Comparison of ENCODE assay signal across 22 mouse cellular contexts in genomic region chr8:71403107-71403885, GRCm38 (mm10). TPM values are rescaled to one million over a fixed set of nuclear protein-coding genes. Genes with fewer than 3 reads are reported as not detected.
DNase-seq lines count a peak whose midpoint lies in the region; ATAC-seq and TF ChIP-seq lines count a peak whose summit lies in the region.
"Had no signal": no experiment of that assay in that cellular context is flagged by ENCODE, and none has a peak within 500 bp of the region (broad histone marks: within the 10 kb centered on the region; RNA-seq: fewer than 3 reads in every experiment).

No protein-coding gene starts in this region.

- TF ChIP-seq POLR2A in small intestine, adult 2 months (IDR thresholded peaks at IDR 0.05; ENCODE audit: low read depth, low read length): no peak

- peaks cover 30% of the 10 kb centered on the region for H3K36me3 ChIP-seq in liver, postnatal 0 days (replicated peaks; ENCODE audit: insufficient read depth, low read length)
- peaks cover 9% of the 10 kb centered on the region for H3K36me3 ChIP-seq in intestine, embryonic 16.5 days (ENCODE audit: control insufficient read depth, insufficient read depth, low read length)
- peaks cover 9% of the 10 kb centered on the region for H3K36me3 ChIP-seq in small intestine, adult 2 months (ENCODE audit: control insufficient read depth, insufficient read depth, low read length)

- H3K27me3 ChIP-seq in liver, postnatal 0 days (ENCODE audit: insufficient read depth, low read length): no peaks in the 10 kb centered on the region
- H3K27me3 ChIP-seq in intestine, embryonic 16.5 days (replicated peaks; ENCODE audit: control insufficient read depth, insufficient read depth, low read length): no peaks in the 10 kb centered on the region
- no peaks in the 10 kb centered on the region for H3K27me3 ChIP-seq in small intestine, adult 2 months (ENCODE audit: control insufficient read depth, insufficient read depth, low read length)
- H3K27me3 ChIP-seq: embryonic facial prominence, embryonic 12.5 days; hindbrain, embryonic 15.5 days; limb, embryonic 12.5 days had no signal

- no peak for ATAC-seq in liver, postnatal 0 days
- ATAC-seq in intestine, embryonic 16.5 days: peak; percentile 66
- ATAC-seq: forebrain, embryonic 16.5 days had no signal

- H3K27ac ChIP-seq in liver, postnatal 0 days (ENCODE audit: low read depth): no peak overlapping the region
- peak overlapping the region; percentile 66 for H3K27ac ChIP-seq in intestine, embryonic 16.5 days (ENCODE audit: low read length)
- H3K27ac ChIP-seq in small intestine, adult 2 months (ENCODE audit: insufficient read depth, low read depth, low read length): peak overlapping the region; percentile 49; the same call in 1 of the 2 replicates
- H3K27ac ChIP-seq: hindbrain, embryonic 15.5 days; limb, embryonic 12.5 days had no signal

- TF ChIP-seq EP300 in liver, postnatal 0 days (IDR thresholded peaks at IDR 0.05; ENCODE audit: low read depth): no peak

- 73% methylated on average over 6 of the region's 6 CpGs for WGBS in liver, postnatal 0 days (ENCODE audit: insufficient replicate concordance)
- WGBS in intestine, embryonic 16.5 days: 51% methylated on average over 6 of the region's 6 CpGs
- WGBS in small intestine, adult 2 months: 34% methylated on average over 6 of the region's 6 CpGs

- H3K9me3 ChIP-seq in liver, postnatal 0 days (ENCODE audit: low read length): no peaks in the 10 kb centered on the region
- H3K9me3 ChIP-seq in intestine, embryonic 16.5 days (ENCODE audit: control insufficient read depth, low read length): no peaks in the 10 kb centered on the region
- H3K9me3 ChIP-seq: embryonic facial prominence, embryonic 12.5 days; G1E; hindbrain, embryonic 15.5 days; limb, embryonic 12.5 days had no signal

- TF ChIP-seq CTCF in liver, postnatal 0 days (IDR thresholded peaks at IDR 0.05; ENCODE audit: low read depth): no peak
- TF ChIP-seq CTCF in small intestine, adult 2 months (IDR thresholded peaks at IDR 0.05; ENCODE audit: extremely low read depth, insufficient read length, insufficient replicate concordance, low read depth, low read length): no peak

- H3K4me2 ChIP-seq in liver, postnatal 0 days (ENCODE audit: low read depth, low read length): no peak overlapping the region
- no peak overlapping the region for H3K4me2 ChIP-seq in intestine, embryonic 16.5 days (ENCODE audit: low read depth, low read length)
- H3K4me2 ChIP-seq: embryonic facial prominence, embryonic 12.5 days; hindbrain, embryonic 15.5 days; limb, embryonic 12.5 days had no signal

- no peak overlapping the region for H3K4me3 ChIP-seq in liver, postnatal 0 days (ENCODE audit: low read depth, low read length)
- H3K4me3 ChIP-seq in intestine, embryonic 16.5 days (ENCODE audit: low read length): no peak overlapping the region
- H3K4me3 ChIP-seq in small intestine, adult 2 months (ENCODE audit: low read depth, low read length): no peak overlapping the region
- H3K4me3 ChIP-seq: embryonic facial prominence, embryonic 12.5 days; hindbrain, embryonic 15.5 days; limb, embryonic 12.5 days had no signal

- no peak overlapping the region for H3K9ac ChIP-seq in liver, postnatal 0 days (replicated peaks)
- no peak overlapping the region for H3K9ac ChIP-seq in intestine, embryonic 16.5 days (ENCODE audit: low read depth, low read length)
- H3K9ac ChIP-seq: embryonic facial prominence, embryonic 12.5 days; hindbrain, embryonic 15.5 days; limb, embryonic 12.5 days had no signal

- DNase-seq in liver (peak; percentile 1), R1 (ENCODE audit: low read depth, low spot score) (peak; percentile 66)
- DNase-seq in liver, postnatal 0 days: no peak
- no peak for DNase-seq in layer of hippocampus, postnatal 10 days (ENCODE audit: low spot score in 2 of 2)
- DNase-seq in gastrocnemius, postnatal 4 days (ENCODE audit: low spot score in 2 of 2): no peak
- DNase-seq: heart, postnatal 4 days; kidney, adult 8-10 months; kidney, postnatal 14 days; layer of hippocampus, adult 9-11 months; lung, postnatal 10 days; midbrain, embryonic 14.5 days; right cerebral cortex, postnatal 14 days; thymus, adult 2 months had no signal

- peaks cover 20% of the 10 kb centered on the region for H3K4me1 ChIP-seq in liver, postnatal 0 days (ENCODE audit: insufficient read depth)
- H3K4me1 ChIP-seq in intestine, embryonic 16.5 days (ENCODE audit: control insufficient read depth, insufficient read depth, low read length): peaks cover 25% of the 10 kb centered on the region
- peaks cover 36% of the 10 kb centered on the region for H3K4me1 ChIP-seq in small intestine, adult 2 months (ENCODE audit: control insufficient read depth, insufficient read depth, insufficient read length, low read length)

RNA-seq across cellular contexts. Expression of gene Ankle1, which starts 2.5 kb away (rescaled TPM):
- polyA plus RNA-seq in liver, postnatal 0 days (2015; fragmentation: Nextera tagmentation; extraction: Ambion mirVana): 11.4 and 11.9 TPM in 2 replicates
- 32.0 and 39.4 TPM in 2 replicates for polyA plus RNA-seq in intestine, embryonic 16.5 days (2015; fragmentation: Nextera tagmentation; extraction: Ambion mirVana)
- 12.6 and 13.8 TPM in 2 replicates for polyA plus RNA-seq in small intestine, adult 2 months (2012; rRNA removed)
- 1 to 10 TPM; 2.2 to 2.7 TPM for total RNA-seq in layer of hippocampus, postnatal 10 days (2021)
- total RNA-seq in gastrocnemius, postnatal 4 days (2021): 1 to 10 TPM; 6.0 to 7.1 TPM
- total RNA-seq: neutrophil, adult 5-6 weeks had no signal

RNA-seq across cellular contexts. Expression of gene Babam1, which starts 6.6 kb away (rescaled TPM):
- polyA plus RNA-seq in liver, postnatal 0 days (2015; fragmentation: Nextera tagmentation; extraction: Ambion mirVana): 40.0 and 40.7 TPM in 2 replicates
- polyA plus RNA-seq in intestine, embryonic 16.5 days (2015; fragmentation: Nextera tagmentation; extraction: Ambion mirVana): 84.7 and 86.9 TPM in 2 replicates
- polyA plus RNA-seq in small intestine, adult 2 months (2012; rRNA removed): 64.5 and 119 TPM in 2 replicates
- total RNA-seq in layer of hippocampus, postnatal 10 days (2021): 10 to 100 TPM; 78.7 to 82.2 TPM
- 10 to 100 TPM; 64.4 to 77.9 TPM for total RNA-seq in gastrocnemius, postnatal 4 days (2021)

RNA-seq across cellular contexts. Expression of gene Ushbp1, which starts 7.7 kb away (rescaled TPM):
- polyA plus RNA-seq in liver, postnatal 0 days (2015; fragmentation: Nextera tagmentation; extraction: Ambion mirVana): 4.6 and 5.6 TPM in 2 replicates
- 10.8 and 10.9 TPM in 2 replicates for polyA plus RNA-seq in intestine, embryonic 16.5 days (2015; fragmentation: Nextera tagmentation; extraction: Ambion mirVana)
- polyA plus RNA-seq in small intestine, adult 2 months (2012; rRNA removed): 5.8 and 7.8 TPM in 2 replicates
- 1 to 10 TPM; 6.7 to 7.3 TPM for total RNA-seq in layer of hippocampus, postnatal 10 days (2021)
- total RNA-seq in gastrocnemius, postnatal 4 days (2021): 10 to 100 TPM; 14.7 to 17.4 TPM
- total RNA-seq: megakaryocyte, adult 5-6 weeks; neutrophil, adult 5-6 weeks had no signal

RNA-seq across cellular contexts. Expression of gene Nr2f6, which starts 21.5 kb away (rescaled TPM):
- polyA plus RNA-seq in liver, postnatal 0 days (2015; fragmentation: Nextera tagmentation; extraction: Ambion mirVana): 38.0 and 46.6 TPM in 2 replicates
- polyA plus RNA-seq in intestine, embryonic 16.5 days (2015; fragmentation: Nextera tagmentation; extraction: Ambion mirVana): 35.8 and 51.1 TPM in 2 replicates
- polyA plus RNA-seq in small intestine, adult 2 months (2012; rRNA removed): 233 and 448 TPM in 2 replicates
- 10 to 100 TPM; 32.2 to 32.5 TPM for total RNA-seq in layer of hippocampus, postnatal 10 days (2021)
- 10 to 100 TPM; 37.0 to 40.4 TPM for total RNA-seq in gastrocnemius, postnatal 4 days (2021)

RNA-seq across cellular contexts. Expression of gene Ocel1, which starts 32.2 kb away (rescaled TPM):
- polyA plus RNA-seq in liver, postnatal 0 days (2015; fragmentation: Nextera tagmentation; extraction: Ambion mirVana): 5.3 and 5.9 TPM in 2 replicates
- polyA plus RNA-seq in intestine, embryonic 16.5 days (2015; fragmentation: Nextera tagmentation; extraction: Ambion mirVana): 6.3 and 8.5 TPM in 2 replicates
- 19.7 and 70.3 TPM in 2 replicates for polyA plus RNA-seq in small intestine, adult 2 months (2012; rRNA removed)
- total RNA-seq in layer of hippocampus, postnatal 10 days (2021): 10 to 100 TPM; 17.2 to 17.6 TPM
- total RNA-seq in gastrocnemius, postnatal 4 days (2021): 1 to 10 TPM; 8.1 to 9.2 TPM

Comparison
In these comparisons a context has a peak if more than half of its experiments do, and no peak if none do; other contexts are left out.
1. DNase-seq: peak in liver (single experiment) and R1 (single experiment); none in liver, postnatal 0 days (single experiment), layer of hippocampus, postnatal 10 days (0 of 2) and gastrocnemius, postnatal 4 days (0 of 2).